Mouse (Mus musculus) C2C12 (cell line): Measurements from ENCODE around the gene Fcer2a.

Experiments
- CTCF ChIP-seq: IDR thresholded peaks from one replicate; pipeline ENCODE4 v1.5.1; 2011; ENCODE audit not compliant: control insufficient read depth, insufficient read depth, insufficient read length
- MYOD1 ChIP-seq: IDR thresholded peaks from one replicate; pipeline ENCODE4 v1.6.1; 2011; ENCODE audit warnings: low read depth; ENCODE audit not compliant: control insufficient read depth, insufficient read length
- MYOG ChIP-seq: IDR thresholded peaks from one replicate; pipeline ENCODE4 v1.6.1; 2011; ENCODE audit not compliant: control insufficient read depth, insufficient read length; ENCODE audit errors: extremely low read depth
- USF1 ChIP-seq: IDR thresholded peaks from one replicate; pipeline ENCODE4 v1.6.1; 2011; ENCODE audit warnings: low read depth, mild to moderate bottlenecking, control low read depth, moderate library complexity

- no peak for TF ChIP-seq USF1
- TF ChIP-seq CTCF: no peak
- no peak for TF ChIP-seq MYOD1
- no peak for TF ChIP-seq MYOG
Measured at GRCm38 (mm10) chr8:3654726-3655508, 39.1 kb downstream of the Fcer2a start.
